Mouse (Mus musculus) small intestine, adult 2 months (tissue): ENCODE data around the gene Creb1.

ENCODE experiments used
- CTCF ChIP-seq: fragments of 200-500 bp; IDR thresholded peaks from 2 replicates; pipeline ENCODE4 v1.5.1; 2012; ENCODE audit warnings: low read depth, mild to moderate bottlenecking, control low read depth, inconsistent platforms, low read length, moderate library complexity, mixed read lengths; ENCODE audit not compliant: insufficient replicate concordance, insufficient read length; ENCODE audit errors: extremely low read depth
- POLR2A ChIP-seq: fragments of 200-500 bp; IDR thresholded peaks from 2 replicates; pipeline ENCODE4 v1.6.1; 2012; ENCODE audit warnings: low read depth, mild to moderate bottlenecking, control low read depth, inconsistent platforms, low read length, moderate library complexity

DNA sequence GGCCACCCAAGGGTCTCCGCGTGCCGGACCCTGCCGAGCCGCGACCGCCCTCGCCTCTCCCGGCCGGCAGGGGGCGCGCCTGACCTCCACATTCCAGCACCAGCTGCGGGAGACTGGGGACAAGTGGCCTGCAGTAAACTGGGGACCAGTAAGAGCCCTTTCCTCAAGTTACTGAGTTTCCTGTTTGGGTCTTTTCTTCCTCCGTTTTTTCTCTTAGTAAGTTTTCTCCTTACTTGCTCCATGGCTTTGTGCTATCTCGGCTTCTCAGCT lies 85.2 kb downstream of the Creb1 start:
- no peak for TF ChIP-seq POLR2A
- peak; percentile 83 for TF ChIP-seq CTCF
